Mouse (Mus musculus): Measurements from ENCODE around the gene Ascl4.

DNA sequence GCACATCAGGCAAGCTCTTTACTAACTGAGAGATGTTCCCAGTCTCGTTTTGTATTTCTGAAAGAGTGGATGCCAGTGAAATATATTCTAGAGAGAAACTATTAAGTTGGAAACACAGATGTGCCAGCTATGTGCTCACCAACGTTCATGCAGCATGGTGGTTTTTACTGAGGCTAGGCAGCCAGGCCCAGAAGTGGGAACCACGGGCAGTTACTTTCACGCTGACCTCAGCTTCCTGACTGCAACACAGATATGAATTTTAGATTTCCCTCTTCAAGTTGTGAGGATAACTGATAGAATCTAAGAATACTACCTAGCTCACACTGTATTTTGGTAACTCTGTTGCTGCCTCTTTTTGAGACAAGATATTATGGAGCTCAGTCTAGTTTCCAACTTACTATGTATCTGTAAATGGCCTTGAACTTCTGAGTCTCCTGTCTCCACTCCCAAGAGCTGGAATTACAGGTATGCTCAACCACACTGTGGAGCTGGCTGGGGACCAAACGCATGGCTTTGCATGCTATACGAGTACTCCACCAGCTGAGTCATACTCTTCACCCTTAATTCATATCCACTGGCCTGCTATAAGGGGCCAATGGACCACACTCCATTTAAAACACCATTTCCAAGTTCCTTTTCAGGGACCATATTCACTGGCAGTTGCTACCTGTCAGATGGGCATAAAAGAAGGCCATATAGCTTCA lies 62.1 kb downstream of the Ascl4 start:
- TF ChIP-seq CTCF (IDR thresholded peaks at IDR 0.05; ENCODE audit: control insufficient read depth, insufficient read depth, insufficient read length) (no peak), MAX (IDR thresholded peaks at IDR 0.05) (no peak), USF1 (IDR thresholded peaks at IDR 0.05; ENCODE audit: low read depth) (no peak), CEBPB (IDR thresholded peaks at IDR 0.05; ENCODE audit: low read depth) (no peak), MYOD1 (IDR thresholded peaks at IDR 0.05; ENCODE audit: control insufficient read depth, insufficient read length, low read depth) (no peak)

Measured in C2C12 (cell line).